Mouse (Mus musculus) urinary bladder, adult 2 months (tissue): ENCODE measurements around the gene Cep135. TPM values are rescaled to one million over a fixed set of nuclear protein-coding genes. Genes with fewer than 3 reads are reported as not detected.

ENCODE experiments used
- DNase-seq: peaks from one replicate; pipeline ENCODE4 v3.0.0; 2022; ENCODE audit warnings: low spot score
- polyA plus RNA-seq: library from polyadenylated mRNA; depleted of rRNA; stranded (reverse); fragments of >200 nt; gene quantifications from 2 replicates; pipeline ENCODE4 v1.2.3, GENCODE M21; 2012; rRNA removed

Gene Cep135
- polyA plus RNA-seq, 1 experiment, result 3.6 TPM

DNA sequence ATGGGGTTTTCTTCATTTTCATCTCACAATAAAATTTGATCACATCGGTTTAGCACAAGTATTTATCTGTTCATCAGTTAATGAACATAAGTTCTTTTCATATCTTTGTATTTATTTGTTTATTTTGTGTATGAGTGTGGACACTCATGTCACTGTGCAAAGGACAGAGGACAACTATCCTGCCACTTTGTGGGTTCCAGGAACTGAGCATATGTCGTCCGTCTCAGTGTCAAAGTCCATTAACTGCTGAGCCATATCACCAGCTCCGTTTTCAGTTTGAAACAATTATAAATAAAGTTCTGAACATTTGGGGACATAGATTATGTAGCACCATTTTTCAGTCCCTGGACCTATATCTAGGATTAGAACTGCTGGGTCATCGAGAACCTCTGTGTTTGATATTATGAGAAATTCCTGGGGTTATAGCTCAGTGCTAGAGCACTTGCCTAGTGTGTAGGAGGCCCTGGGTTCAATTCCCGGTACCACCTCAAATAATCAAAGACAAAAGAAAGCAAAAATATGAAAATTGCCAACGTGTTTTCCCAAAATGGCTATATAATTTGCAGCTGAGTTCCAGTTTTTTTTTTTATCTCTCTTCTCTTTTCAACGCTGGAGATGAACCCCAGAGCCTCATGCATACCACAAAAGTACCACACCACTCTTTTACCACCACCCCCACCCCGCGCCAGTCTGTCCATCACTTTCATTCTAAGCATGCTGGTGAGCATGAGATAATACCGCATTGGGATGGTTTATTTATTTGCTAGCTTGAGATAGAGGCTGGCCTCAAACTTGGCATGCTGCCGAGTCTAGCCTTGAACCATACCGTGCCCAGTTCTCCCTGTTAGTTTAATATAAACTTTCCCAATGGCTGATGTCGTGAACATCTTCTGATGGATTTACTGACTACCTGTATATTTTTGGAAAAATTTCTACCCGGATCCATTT lies 96.4 kb downstream of the Cep135 start:
- DNase-seq, result no peak

DNA sequence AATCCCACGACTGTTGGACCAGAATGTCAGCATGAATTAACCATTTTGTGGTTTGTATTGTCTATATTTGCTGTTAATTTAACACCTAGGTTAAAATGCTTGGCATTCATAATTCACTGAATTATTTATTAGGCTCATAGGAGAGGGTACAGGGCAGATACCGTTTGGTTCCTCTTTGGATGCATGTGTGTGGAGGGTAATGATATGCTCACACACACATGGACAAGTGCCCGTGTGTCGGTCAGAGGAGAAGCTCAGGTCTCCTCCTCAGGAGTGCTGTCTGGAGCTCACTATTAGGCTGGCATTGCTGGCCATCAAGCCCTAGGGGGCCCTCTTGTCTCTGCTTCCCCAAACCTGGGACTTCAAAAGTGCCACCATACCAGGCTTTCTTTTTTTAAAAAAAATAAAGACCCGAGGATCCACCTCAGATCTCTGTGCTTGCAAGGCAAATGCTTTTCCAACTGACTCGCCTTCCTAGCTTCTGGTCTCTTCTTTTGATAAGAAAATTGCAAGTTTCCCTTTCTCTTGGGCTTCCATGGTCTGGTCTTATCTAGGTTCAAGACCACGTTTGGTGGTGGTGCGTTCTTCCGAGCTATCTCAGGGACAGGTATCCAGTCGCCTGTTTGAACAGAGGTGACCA lies 99.6 kb downstream of the Cep135 start:
- no peak for DNase-seq

- DNase-seq, result no peak
Measured at GRCm38 (mm10) chr5:76688643-76689042, 100.1 kb downstream of the Cep135 start.

- DNase-seq, result no peak
Measured at GRCm38 (mm10) chr5:76690177-76690593, 101.7 kb downstream of the Cep135 start.

DNA sequence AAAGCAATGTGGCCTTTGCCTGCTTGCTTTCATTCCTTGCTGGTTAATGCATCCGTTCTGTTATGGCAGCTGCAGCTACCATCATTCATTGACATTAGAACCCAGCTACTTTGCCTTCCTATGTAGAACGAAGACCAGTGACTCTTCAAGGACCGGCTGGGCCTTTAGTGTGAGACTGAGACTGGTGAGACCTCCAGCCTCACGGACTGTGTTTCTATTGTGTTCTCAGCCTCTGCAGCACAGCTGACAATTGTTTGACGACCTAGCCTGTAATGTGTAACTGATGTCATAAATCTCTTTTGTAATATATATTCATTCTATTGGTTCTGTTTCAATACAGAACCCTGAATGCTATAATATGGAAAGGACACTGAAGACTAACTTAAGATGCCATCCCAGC lies 102.8 kb downstream of the Cep135 start:
- DNase-seq, result no peak

- DNase-seq, result no peak
Measured at GRCm38 (mm10) chr5:76691706-76692424, 103.4 kb downstream of the Cep135 start.

Other genes with a start within 250 kb of the Cep135 start
- gene Nmu, start 224.9 kb upstream of the Cep135 start, polyA plus RNA-seq, result not detected in 2 replicates
- gene Gm7271, start 104.7 kb upstream of the Cep135 start, polyA plus RNA-seq, result not detected in 2 replicates
- 54.8 and 62.0 TPM in 2 replicates for gene Exoc1, start 59.4 kb upstream of the Cep135 start, polyA plus RNA-seq
- 3.2 and 3.9 TPM in 2 replicates for gene C530008M17Rik, start 67.8 kb downstream of the Cep135 start, polyA plus RNA-seq